Mouse (Mus musculus) ES-Bruce4 (cell line): ENCODE results near the gene Fdx1.

ENCODE experiments used
- CTCF ChIP-seq: IDR thresholded peaks from one replicate; pipeline ENCODE4 v1.8.1; 2011; ENCODE audit warnings: low read depth, low read length
- POLR2A ChIP-seq: IDR thresholded peaks from one replicate; pipeline ENCODE4 v1.8.1; 2011; ENCODE audit warnings: low read length; ENCODE audit not compliant: insufficient read depth

DNA sequence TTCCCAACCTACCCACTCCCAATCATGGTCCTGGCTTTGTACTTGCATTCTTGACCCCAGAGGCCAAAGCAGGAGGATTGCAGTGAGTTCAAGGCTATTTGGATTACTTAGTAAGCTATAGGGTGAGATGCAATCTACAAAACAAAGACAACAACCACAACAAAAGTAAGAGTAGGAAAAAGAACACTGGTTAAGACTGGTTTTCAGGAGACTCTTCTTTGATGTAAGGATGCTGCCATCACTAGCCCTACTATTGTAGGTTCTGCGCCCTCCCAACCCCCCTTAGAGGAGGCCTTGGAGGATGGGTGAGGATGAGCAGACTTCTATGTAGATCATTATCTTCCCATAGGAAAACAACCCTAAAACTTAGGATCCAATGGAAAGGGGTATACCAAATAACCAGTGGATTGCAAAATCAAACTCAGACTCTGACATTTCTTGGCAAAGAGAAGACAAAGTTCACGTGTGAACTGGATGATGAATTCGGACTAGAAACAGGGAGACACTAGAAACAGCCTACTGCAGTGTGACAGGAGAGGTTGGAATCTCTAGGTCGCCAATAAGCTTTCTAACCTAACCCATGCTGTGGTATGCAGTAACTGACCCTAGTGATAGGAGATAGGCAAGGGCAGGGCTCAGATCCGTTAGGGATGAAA lies 49.6 kb upstream of the Fdx1 start:
- TF ChIP-seq CTCF, result no peak
- no peak for TF ChIP-seq POLR2A
